In the genomic region with DNA sequence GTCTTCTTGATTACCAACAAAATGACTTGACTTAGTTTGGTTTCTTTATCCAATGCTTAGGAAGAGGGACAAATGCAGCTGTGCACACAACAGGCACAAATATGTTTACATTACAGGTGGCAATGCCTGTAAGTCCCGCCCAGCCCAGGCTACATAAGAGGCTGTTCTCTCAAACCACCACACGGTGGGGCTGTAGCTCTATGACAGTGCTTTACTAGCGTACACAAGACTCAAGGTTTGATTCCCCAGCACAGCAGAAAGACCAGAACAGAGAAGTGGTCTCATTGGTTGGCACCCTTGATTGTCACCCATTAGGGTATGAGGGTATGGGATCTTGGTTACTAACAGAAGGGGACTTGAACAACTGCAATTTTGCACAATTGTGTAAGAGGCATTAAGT, we compare ENCODE assay signal across 8 mouse cellular contexts. TPM values are rescaled to one million over a fixed set of nuclear protein-coding genes. Genes with fewer than 3 reads are reported as not detected.
DNase-seq lines count a peak whose midpoint lies in the region; ATAC-seq and TF ChIP-seq lines count a peak whose summit lies in the region.

No protein-coding gene starts in this region.

- H3K4me3 ChIP-seq in CH12.LX (replicated peaks in 1 of 3; ENCODE audit: low read depth in 2 of 3, low read length in 2 of 3, poor library complexity in 1 of 3): no peak overlapping the region
- no peak overlapping the region for H3K4me3 ChIP-seq in kidney, postnatal 0 days (replicated peaks; ENCODE audit: low read depth, low read length)
- H3K4me3 ChIP-seq in lung, embryonic 15.5 days: no peak overlapping the region

- TF ChIP-seq RAD21 in CH12.LX (IDR thresholded peaks at IDR 0.05; ENCODE audit: low read depth, low read length): peak; percentile 91

- TF ChIP-seq CTCF in CH12.LX (conservative IDR thresholded peaks at IDR 0.05 in 1 of 2, IDR thresholded peaks at IDR 0.05 in 1 of 2; ENCODE audit: low read depth in 2 of 2, low read length in 2 of 2): peak; percentile 40 to 83; a peak in 3 of 4 replicates
- TF ChIP-seq CTCF in kidney, postnatal 0 days (IDR thresholded peaks at IDR 0.05; ENCODE audit: low read depth): peak; percentile 75

- no peak overlapping the region for H3K9ac ChIP-seq in CH12.LX (ENCODE audit: insufficient read depth, low read depth)
- H3K9ac ChIP-seq in kidney, postnatal 0 days (ENCODE audit: low read depth, low read length): no peak overlapping the region
- no peak overlapping the region for H3K9ac ChIP-seq in lung, embryonic 15.5 days

- H3K4me2 ChIP-seq in CH12.LX (ENCODE audit: insufficient read depth, low read depth, poor library complexity, severe bottlenecking): no peak overlapping the region
- H3K4me2 ChIP-seq in kidney, postnatal 0 days (ENCODE audit: low read length): no peak overlapping the region
- H3K4me2 ChIP-seq in lung, embryonic 15.5 days: no peak overlapping the region; the same call in 1 of the 2 replicates

- 17% methylated on average over 3 of the region's 3 CpGs for WGBS in kidney, postnatal 0 days
- 14% methylated on average over 3 of the region's 3 CpGs for WGBS in lung, embryonic 15.5 days

- no peaks in the 10 kb centered on the region for H3K4me1 ChIP-seq in CH12.LX (ENCODE audit: control insufficient read depth in 1 of 2, insufficient read depth in 2 of 2)
- no peaks in the 10 kb centered on the region for H3K4me1 ChIP-seq in kidney, postnatal 0 days (replicated peaks; ENCODE audit: insufficient read depth, low read length)
- H3K4me1 ChIP-seq in lung, embryonic 15.5 days: no peaks in the 10 kb centered on the region

- DNase-seq in CH12.LX (ENCODE audit: extremely low read depth): peak; percentile 73
- peak; percentile 36 for DNase-seq in adrenal gland, adult 8-10 months
- peak; percentile 43 for DNase-seq in embryo, embryonic 11.5 days (ENCODE audit: low read depth, low spot score)
- peak; percentile 4 to 57 for DNase-seq in heart, adult 9 months (ENCODE audit: low spot score in 2 of 2)
- peak; percentile 59 for DNase-seq in kidney, postnatal 0 days (ENCODE audit: low spot score)
- peak; percentile 72 to 75 for DNase-seq in thymus, postnatal 10 days (ENCODE audit: low spot score in 2 of 2)

- in situ Hi-C loops in CH12.LX (cut with MboI; ENCODE audit: low pct_ligation_motif_present, low pct_unique_long_range_greater_than_20kb, low sequenced_read_pairs): loop anchor here (10.0 to 25.0 kb wide), 2 partner anchors 197 to 510 kb away; partner anchors contain the start of gene Rlim

- H3K79me2 ChIP-seq in CH12.LX (replicated peaks; ENCODE audit: control insufficient read depth, extremely low read depth, insufficient read depth, poor library complexity, severe bottlenecking): no peaks in the 10 kb centered on the region

- no peak for TF ChIP-seq POLR2A in CH12.LX (IDR thresholded peaks at IDR 0.05; ENCODE audit: low read depth, low read length)

- no peak overlapping the region for H3K27ac ChIP-seq in CH12.LX (ENCODE audit: insufficient read depth, low read depth)
- H3K27ac ChIP-seq in kidney, postnatal 0 days: no peak overlapping the region
- no peak overlapping the region for H3K27ac ChIP-seq in lung, embryonic 15.5 days

- no peak for TF ChIP-seq EP300 in CH12.LX (IDR thresholded peaks at IDR 0.05; ENCODE audit: low read length)

- no peak; the same call in 1 of the 2 replicates for ATAC-seq in kidney, postnatal 0 days (replicated peaks; ENCODE audit: low FRiP score, low read depth)
- peak; percentile 49; the same call in 1 of the 2 replicates for ATAC-seq in lung, embryonic 15.5 days (ENCODE audit: borderline replicate concordance, extremely low read depth, low FRiP score, low TSS enrichment)
- peak; percentile 85; the same call in 1 of the 2 replicates for ATAC-seq in neutrophil, adult 5-6 weeks (ENCODE audit: extremely low read depth, insufficient number of reproducible peaks, low FRiP score, poor library complexity, severe bottlenecking)

- no peaks in the 10 kb centered on the region for H3K27me3 ChIP-seq in CH12.LX (replicated peaks)
- no peaks in the 10 kb centered on the region for H3K27me3 ChIP-seq in kidney, postnatal 0 days (ENCODE audit: insufficient read depth, low read length)
- no peaks in the 10 kb centered on the region for H3K27me3 ChIP-seq in lung, embryonic 15.5 days

- dilution Hi-C loops in CH12.LX (cut with MboI; ENCODE audit: extremely low pct_ligation_motif_present, extremely low pct_unique_long_range_greater_than_20kb, low sequenced_read_pairs): no loop called here

- no peaks in the 10 kb centered on the region for H3K36me3 ChIP-seq in CH12.LX (replicated peaks in 1 of 2; ENCODE audit: control insufficient read depth in 1 of 2, insufficient read depth in 1 of 2, low read length in 1 of 2)
- no peaks in the 10 kb centered on the region for H3K36me3 ChIP-seq in kidney, postnatal 0 days (ENCODE audit: insufficient read depth, low read length)
- no peaks in the 10 kb centered on the region for H3K36me3 ChIP-seq in lung, embryonic 15.5 days

- H3K9me3 ChIP-seq in CH12.LX (replicated peaks; ENCODE audit: low read length): no peaks in the 10 kb centered on the region
- no peaks in the 10 kb centered on the region for H3K9me3 ChIP-seq in kidney, postnatal 0 days (replicated peaks; ENCODE audit: low read length)
- H3K9me3 ChIP-seq in lung, embryonic 15.5 days: no peaks in the 10 kb centered on the region

TF ChIP-seq in CH12.LX, 34 proteins besides CTCF, POLR2A, EP300 and RAD21:
- TF ChIP-seq KAT2A (IDR thresholded peaks at IDR 0.05; ENCODE audit: insufficient replicate concordance, low read length) (no peak), MXI1 (IDR thresholded peaks at IDR 0.05; ENCODE audit: low read depth, low read length) (no peak), SMC3 (IDR thresholded peaks at IDR 0.05; ENCODE audit: low read depth, low read length) (peak; percentile 74)

RNA-seq across cellular contexts. Expression of gene Gm26992, which starts 55.7 kb away (rescaled TPM):
- total RNA-seq in CH12.LX (2012; rRNA removed) (not detected in 2 replicates), CH12.LX (2014; rRNA removed) (not detected in 2 replicates)
- not detected in 2 replicates for polyA plus RNA-seq in CH12.LX (2012; ENCODE audit: insufficient read length, low read depth)
- not detected for total RNA-seq in adrenal gland, adult 8-10 months (2022)
- not detected in 2 replicates for polyA plus RNA-seq in kidney, postnatal 0 days (2015; fragmentation: Nextera tagmentation; extraction: Ambion mirVana)
- polyA plus RNA-seq in lung, embryonic 15.5 days (2015; fragmentation: Nextera tagmentation; extraction: Ambion mirVana): not detected in 2 replicates
- total RNA-seq in neutrophil, adult 5-6 weeks (2017): not detected in 2 replicates
